Mouse (Mus musculus) adrenal gland, adult (tissue): ENCODE measurements around the gene Vmn1r118.
"Not testable (repeated sequence)": the region's sequence is repeated elsewhere in the genome, so short reads cannot be mapped to it uniquely, and the experiment has no call there.

Experiments used
- DNase-seq, 2 experiments: peaks; one replicate each; pipeline ENCODE4 v3.0.0; 2022 to 2023; ENCODE audit warnings: low spot score in 1 of 2; ENCODE audit not compliant: inconsistent age in 2 of 2

Gene Vmn1r118

DNA sequence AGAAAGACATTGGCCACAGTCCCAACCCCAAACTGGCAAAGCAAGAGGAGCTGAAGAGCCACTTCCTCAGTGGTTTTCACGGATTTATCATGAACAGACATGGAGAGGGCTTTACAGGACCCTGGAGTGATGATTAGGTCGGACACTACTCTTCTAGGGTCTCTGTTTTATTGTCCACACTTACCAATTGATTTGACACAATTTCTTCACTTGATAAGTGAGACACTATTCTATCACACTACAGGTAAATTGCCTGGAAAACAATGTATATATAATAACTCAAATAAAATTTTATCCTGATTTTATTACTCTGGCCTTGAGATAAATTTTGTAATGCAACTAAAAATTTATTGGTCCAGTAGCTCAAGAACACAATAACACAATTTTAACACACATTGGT is at the start of gene Vmn1r118:
Gene Vmn1r118, minus strand, starts transcription at position 101 of the 400 bp plus-strand sequence.
- DNase-seq, result not testable (repeated sequence)

DNA sequence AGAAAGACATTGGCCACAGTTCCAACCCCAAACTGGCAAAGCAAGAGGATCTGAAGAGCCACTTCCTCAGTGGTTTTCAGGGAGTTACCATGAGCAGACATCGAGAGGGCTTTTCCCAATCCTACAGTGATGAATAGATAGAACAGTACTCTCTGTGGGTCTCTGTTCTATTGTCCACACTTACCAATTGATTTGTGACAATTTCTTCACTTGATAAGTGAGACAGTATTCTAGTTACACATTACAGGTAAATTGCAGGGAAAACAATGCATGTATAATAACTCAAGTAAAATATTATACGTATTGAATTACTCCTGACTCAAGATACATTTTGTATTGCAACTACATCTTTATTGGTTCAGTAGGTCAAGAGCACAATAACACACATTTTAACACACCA is 28.1 kb downstream of the Vmn1r118 start, which contains the start of gene Vmn1r117:
Gene Vmn1r117, minus strand, starts transcription at position 101 of the 400 bp plus-strand sequence.
- DNase-seq, result not testable (repeated sequence)

DNA sequence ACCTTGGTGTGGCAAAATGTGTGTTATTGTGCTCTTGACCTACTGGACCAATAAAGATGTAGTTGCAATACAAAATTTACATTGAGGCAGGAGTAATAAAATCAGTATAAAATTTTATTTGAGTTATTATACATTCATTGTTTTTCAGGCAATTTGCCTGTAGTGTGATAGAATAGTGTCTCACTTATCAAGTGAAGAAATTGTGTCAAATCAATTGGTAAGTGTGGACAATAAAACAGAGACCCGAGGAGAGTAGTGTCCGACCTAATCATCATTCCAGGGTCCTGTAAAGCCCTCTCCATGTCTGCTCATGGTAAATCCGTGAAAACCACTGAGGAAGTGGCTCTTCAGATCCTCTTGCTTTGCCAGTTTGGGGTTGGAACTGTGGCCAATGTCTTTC is 40.2 kb downstream of the Vmn1r118 start, which contains the start of gene Vmn1r116:
Gene Vmn1r116, plus strand, starts transcription at position 301 of the 400 bp plus-strand sequence.
- DNase-seq, result not testable (repeated sequence)
